Mouse (Mus musculus) mesoderm, embryonic 11.5 days (tissue): ENCODE results near the gene Cadm1.

Experiments
- DNase-seq: peaks from one replicate; pipeline ENCODE4 v3.0.0-alpha.2; 2012; ENCODE audit warnings: low read depth, low spot score

The Cadm1 gene

DNA sequence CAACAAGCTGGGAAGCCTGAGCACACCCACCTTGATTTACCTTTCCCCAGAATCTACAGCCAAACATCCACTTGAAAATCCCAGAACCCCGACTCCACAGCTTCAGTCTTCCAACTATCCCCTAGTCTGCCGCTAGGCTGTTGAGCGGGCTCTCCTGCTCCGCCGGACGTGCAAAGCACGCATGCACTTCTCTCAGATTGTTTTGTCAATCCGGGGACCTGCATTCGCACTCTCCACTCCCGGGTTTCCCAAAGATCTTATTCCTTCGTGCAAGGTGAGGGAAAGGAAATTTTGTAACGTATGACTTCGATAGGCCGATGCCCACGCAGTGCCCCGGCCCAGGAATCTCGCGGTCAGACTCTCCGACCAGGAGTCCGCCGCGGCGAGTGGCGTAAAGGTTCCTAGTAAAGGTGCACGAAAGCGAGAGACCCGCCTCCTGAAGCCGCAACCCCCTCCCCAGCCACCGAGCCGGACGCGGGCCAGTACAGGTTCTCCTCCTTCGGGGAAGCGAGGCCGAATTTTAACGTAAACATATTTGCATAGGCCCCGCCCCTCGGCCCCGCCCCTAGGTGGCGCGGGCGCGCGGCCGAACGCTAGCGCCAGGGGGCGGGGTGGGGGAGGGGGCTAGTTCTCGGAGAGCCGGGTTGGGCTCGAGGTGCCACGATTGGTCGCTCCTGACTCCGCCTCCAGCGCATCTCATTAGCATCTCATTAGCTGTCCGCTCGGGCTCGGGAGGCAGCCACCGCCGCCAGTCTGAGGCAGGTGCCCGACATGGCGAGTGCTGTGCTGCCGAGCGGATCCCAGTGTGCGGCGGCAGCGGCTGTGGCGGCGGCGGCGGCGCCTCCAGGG, at the start of gene Cadm1:
Cadm1 (plus strand) TSS at position 572 of the 849 bp plus-strand sequence.
- DNase-seq: peak; percentile 99

DNA sequence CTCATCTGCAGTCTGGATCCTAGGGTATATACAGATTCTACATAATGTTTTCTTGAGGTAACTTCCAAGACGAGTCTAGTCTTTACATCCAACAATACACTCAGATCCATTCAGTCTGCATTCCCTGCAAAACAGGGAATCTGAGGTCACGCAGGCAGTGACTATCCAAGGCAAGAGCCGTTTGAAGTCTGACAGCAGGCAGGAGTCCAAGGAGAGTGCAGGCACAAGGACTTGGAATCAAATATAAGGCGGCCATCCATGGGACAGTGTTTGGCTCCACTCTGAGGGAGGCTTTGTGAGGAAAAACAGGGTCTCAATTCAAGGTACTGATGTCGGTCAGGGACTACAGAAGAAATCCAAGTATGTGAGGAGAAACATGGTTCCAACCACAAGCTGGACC, 45.5 kb upstream of the Cadm1 start:
- no peak for DNase-seq

DNA sequence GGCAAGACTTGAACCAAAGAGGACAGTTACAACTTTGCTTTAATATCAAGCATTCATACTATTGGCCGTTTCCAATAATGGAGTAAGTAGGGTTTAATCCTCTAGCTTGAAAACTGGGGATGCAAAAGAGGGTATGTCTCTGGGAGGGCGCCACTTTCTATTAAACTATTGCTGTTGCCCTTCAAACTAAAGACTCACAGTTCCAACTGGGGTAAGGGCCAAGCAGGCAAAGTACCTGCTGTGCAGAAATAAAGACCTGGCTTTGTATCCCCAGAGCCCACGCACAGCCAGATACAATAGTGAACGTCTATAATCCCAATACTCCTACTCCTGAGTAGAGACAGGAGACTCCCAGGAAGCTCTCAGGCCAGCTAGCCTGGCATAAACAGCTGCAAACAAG, 44.8 kb upstream of the Cadm1 start:
- no peak for DNase-seq

DNA sequence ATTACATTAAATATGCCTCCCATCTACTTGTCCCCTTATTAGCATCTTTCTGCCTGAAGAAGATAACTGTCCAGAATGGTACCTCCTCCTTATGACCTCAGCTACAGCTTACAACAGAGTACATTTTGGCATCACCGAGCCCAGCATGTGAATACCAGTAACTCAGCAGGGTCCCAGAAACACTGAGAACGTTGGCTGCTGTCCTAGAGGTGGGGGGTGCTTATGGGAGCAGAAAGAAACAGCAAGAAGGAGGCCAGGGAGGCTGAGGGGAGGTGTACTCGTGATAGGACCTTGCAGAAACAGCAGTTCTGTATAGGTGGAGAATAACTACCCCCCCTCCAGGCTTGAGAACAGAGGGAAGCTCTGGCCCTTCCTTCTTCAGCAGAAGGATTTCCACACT, 30.2 kb upstream of the Cadm1 start:
- DNase-seq: no peak

DNA sequence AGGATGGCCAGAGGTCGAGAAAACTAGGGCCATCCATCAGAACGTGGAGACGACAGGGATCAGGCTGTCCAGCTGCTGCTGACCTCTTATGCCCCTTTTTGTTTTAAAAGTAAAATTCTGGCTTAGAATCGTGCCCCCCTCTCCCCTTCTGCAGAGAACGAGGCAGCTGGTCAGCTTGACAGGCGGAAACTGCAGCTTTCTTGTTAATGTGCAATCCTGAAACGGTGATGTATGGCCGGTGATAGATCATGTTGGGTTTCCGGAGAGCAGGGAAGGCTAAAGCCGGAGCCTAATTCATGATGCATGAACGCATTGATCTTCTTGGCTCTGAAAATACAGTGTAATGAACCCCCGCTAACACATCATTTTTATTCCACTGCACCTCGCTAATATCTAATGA, 24.0 kb upstream of the Cadm1 start:
- peak; percentile 71 for DNase-seq

DNA sequence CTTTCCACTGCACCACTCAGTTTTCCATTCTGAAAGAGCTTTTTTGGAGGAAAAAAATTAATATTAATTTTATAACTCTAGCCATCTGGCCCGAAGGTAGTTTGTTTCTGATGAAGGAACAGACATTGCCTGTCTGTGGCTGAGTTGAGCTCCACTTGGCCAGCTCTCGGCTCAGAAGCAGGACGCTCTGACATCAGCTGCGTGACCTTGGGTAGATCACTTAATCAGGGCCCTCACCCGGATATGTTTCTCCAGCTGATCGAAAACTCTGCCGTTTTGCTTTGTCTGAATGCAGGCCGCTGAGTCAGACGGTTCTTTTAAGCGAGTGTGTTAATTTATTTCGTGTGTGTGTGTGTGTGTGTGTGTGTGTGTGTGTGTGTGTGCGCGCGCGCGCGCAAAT, 23.1 kb upstream of the Cadm1 start:
- DNase-seq: no peak

DNA sequence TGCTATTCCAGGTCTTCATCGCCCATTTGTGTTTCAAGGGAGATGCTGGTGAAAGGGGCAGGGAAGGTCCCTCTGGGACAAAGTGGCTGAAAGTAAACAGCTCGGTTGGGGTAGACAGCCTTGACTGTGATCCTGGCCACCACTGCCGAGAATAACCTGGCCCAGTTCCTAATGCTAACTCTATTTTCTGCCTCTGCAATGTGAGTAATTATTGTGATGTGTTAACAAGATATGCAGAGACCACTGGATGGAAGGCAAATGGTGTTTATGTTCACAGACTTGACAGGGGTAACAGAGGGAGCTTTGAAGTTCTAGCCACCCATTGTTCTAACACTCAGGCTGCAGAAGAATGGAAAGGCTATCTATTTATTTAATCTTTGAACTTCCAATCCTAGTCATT, 21.9 kb upstream of the Cadm1 start:
- no peak for DNase-seq

DNA sequence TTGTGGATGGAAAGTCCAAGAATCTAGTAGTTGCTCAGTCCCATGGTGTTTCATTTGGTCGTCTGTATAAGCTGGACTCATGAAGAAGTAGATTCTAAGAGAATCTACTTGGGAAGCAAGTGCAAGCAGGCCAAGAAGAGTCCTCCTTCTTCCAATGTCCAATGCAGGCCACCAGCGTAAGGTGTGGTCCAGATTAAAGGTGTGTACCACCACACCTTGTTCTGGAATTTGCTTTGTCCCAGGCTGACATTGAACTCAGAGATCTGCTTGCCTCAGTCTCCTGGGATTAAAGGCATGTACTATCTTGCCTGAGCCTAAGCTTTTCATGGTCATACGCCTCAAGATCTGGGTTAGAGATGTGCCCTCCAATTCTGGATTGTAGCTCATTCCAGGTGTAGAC, 17.5 kb upstream of the Cadm1 start:
- no peak for DNase-seq

DNA sequence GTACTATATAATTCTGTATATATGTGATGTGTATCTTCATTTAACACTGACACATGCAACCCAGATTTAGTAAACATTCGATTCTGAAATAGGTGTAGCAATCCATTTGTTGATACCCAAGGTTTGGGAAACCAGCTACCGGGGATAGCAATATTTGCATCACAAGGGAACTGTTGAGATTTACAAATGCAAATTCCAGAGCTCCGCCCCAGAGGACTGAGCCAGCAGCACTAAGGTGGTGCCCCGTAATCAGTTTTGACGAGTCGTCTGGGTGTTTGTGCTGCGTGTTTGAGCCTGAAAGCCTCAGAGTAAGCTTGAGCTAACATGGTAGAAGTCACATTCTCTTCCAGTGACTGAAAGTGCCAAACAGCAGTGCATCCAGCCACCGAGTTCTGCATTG, 15.7 kb upstream of the Cadm1 start:
- DNase-seq: no peak

DNA sequence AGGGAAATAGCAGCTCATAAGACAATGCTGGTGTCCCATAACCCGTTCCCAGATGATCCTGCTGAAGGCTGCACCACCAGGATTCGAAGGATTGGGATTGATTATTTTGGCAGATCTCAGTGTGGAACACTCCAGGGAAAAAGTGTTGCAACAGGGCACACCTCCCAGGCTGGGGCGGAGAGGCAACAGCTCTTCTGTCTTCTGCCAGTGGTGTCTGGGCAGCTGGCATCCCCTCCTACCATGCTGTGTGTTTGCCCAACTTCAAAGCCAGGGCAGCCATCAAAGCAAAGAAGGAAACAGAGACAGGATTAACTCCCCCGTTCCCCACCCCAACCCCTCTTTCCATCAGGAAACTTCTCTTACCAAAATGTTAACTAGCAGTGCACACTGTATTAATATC, 13.7 kb upstream of the Cadm1 start:
- DNase-seq: no peak

DNA sequence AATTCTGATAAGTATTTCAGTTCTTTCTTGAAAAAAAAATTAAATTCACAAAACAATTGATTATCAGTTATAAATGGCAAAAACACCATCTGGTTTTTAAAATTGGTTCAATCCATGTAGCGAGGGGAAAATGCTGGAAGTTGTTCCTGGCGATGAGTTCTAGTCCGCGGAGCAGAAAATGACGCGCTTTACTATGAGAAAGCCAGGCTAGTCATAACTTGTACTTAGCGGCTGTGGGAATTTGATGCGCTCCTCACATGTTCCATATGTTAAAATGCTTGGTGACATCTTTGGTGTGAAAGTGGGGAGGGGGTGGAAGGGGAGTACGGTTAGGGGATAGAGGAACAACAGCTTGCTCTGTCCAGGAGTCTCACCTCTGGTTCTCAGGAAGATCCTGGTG, 2.7 kb upstream of the Cadm1 start:
- DNase-seq: no peak

DNA sequence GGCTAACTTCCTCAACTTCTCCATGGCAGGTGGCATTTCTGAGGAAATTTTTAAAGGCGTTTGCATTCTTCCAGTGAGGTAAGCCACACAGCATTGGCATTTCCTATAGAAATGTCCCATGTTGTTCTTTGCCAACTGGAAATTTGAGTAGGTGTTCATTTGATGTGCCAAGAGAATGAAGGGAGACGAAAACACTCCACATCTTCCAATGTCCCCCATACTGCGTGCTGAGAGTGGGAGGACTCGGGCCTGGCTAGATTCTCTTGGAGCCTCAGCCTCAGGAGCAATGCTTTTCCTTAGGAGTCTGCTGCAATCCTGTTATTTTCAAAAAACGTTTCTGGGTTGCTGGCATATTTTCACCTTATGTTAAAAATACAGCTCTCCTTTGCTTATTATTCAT, 2.2 kb upstream of the Cadm1 start:
- no peak for DNase-seq

DNA sequence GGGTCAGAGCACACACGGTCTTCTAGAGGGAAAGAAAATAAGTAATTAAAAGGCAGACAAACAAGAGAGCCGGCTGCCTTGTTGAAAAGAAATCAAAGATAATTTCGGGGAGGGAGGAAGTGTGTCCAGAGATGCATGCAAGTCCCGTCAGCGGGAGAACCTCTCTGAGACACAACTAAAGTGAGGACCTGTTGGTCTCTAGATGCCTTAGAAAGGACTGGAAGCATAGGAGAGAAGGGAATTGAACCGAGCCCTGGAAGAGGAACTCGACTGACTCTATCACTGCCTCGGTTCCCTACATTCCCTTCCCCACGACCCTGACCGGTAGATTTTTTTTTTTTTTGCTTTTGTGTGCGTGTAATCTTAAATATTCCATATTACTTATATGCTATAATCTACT, 791 bp upstream of the Cadm1 start:
- DNase-seq: no peak

DNA sequence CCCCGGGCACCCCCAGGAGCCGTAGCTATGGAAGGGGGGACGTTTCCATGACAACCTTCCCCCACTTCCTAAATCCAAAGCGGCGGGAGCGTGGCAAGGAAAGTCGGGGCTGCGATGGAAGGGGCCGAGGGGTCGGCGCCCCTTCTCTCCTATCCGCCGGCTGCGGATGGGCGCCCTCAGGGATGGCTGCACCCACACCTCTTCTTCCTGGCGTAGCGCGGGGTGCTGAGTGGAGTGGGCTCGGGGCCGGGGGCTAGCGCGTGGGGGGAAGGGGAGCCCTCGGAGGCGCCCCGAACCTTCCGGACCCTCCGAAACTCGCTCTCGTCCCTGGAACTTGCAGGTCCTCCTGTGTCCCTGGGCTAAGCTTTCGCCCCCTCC, 560 bp downstream of the Cadm1 start:
- no peak for DNase-seq

DNA sequence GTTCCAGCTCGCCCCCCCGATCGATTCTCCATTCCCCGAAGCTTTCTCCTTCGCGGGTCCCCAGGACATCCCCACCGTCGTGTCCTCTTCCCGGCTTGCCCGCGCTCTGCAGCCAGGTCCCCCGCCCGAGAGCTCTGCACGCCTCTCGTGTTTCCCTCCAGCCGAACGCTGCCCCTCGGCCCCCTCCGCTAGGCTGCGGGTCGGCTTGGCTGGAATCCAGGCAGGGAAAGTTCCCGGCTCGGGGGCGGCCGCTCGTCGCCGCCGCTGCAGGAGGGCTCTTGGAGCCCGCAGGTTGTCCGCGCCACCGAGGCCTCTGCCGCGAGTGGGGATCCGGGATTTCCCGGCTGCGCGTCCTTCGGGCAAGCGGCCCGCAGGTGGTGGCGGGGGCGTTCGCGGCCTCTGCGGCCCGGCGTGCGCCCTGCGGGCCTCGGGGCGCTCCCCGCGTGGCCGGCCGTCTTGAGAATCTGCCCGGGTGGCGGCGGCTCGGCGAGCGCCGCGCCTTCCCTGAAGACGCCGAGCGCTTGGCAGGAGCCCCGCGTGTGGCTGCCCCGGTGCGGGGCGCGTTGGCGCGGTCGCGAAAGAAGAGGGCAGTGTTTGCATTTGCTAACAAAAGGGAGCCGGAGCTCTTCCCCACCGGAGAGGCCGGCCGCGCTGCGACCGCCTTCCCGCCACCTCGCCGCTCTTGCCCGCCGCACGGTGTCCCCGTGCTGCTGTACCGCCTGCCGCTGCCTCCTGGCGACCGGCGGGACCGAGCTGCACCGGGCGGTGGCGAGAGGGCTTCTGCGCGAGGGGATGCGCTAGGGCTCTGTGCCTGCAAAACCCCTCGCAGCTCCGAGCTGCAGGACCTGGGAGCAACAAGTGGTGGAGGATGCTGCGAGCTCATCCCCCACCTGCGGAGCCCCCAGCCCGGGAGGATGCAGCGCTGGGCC, 1.2 kb downstream of the Cadm1 start:
- peak; percentile 64 for DNase-seq

DNA sequence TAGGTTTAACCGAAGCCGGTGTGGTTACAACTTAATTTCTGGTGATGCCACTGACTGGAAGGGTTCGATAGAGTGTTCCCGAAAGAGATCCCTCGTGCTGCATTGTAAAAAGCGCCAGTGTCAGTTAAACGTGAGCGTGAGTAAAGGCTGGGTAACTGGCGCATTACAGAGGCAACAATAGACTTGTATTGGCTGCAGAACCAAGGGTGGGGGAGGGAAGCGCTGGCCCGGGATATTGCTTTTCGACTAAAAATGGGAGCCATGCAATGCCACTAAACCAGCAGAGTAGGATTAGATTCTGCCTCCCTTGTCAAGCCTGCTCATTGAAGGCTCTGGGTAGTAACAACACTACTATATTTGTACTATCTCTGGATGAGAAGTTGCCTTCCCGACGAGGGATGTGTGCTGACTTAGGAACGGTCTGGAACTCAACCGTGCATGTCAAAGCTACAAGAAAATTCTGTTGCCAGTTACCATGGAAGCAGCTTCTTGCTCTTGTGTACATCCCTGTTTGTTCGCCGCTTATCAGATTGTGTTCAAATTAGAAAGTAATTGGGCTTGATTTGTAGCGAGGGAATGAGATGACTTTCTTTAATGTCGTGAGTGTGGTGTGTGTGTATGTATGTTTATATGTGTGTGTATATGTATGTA, 2.4 kb downstream of the Cadm1 start:
- DNase-seq: peak; percentile 50

DNA sequence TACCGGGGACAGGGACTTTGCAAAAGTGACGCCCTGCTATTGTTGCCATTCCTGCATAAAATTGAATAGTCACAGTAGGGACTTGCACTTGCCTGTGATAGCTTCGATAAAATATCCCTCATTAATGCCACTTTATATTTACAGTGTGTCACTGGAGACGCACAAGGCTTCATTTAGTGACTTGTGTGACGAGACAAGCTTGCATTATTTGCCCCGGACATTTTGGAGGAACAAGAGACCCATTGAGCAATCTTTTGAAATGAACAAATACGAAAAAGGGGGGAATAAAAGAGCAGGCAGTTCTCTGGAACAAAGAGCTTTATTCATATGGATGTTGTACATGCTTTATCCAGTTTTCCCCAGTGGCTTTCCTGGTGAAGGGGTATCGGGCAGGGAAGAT, 3.5 kb downstream of the Cadm1 start:
- peak; percentile 49 for DNase-seq

DNA sequence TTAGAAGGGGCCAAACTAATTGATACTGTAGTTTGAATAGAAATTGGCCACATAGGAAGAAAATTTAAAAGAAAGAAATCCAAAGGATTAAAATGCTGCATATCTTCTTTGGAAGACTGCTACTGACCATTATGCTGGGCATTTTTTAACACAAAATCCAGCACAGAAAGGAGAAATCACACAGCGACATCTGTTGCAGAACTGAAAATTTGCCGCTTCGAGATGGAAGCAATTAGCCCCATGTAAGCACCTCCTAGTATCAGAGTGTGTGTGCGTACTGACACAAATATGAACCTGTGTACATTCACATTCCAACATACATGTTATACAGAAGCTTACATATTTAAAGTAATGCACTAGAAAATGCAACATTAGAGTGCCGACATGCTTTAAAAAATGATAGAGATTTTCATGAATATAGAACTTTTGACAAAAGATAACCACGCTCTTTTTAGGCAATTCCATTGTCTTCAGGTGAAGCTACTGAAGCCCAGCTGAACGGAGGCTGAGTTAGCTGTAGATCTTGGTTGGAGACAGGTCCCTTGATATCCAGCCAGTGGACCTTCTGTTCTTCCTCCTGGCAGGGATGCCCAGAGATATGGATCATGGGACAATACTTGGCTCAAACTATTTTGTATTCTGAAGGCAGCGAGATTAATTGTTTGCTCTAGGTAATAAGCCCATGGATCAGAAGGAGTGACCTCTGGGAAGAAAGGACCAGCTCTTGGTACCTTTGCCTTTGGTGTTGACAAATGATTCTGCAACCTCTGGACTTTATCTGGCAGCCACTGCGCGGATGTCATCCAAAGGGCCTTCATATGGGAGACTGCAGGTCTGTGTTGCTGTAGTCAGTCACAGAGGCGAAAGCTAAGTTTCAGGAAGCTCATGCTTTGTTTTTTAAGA, 4.9 kb downstream of the Cadm1 start:
- no peak for DNase-seq

DNA sequence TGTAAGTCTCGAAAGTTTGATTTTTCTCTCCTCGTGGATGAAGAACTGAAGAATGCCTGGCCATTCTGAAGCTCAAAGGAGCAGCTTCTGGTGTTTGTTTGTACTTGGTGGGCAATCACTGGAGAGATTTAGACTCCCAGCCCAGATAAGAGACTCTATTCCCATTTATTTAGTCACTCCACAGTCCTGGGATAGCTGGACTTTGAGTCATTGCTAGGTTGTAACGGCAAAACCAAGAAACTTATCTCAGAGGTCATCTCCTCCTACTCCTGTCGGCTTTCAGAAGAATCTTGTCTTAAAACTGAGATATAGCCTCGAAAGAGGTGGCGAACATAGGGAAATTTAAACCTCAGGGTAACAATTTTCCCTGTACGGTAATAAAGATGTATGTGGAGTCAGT, 15.3 kb downstream of the Cadm1 start:
- no peak for DNase-seq

DNA sequence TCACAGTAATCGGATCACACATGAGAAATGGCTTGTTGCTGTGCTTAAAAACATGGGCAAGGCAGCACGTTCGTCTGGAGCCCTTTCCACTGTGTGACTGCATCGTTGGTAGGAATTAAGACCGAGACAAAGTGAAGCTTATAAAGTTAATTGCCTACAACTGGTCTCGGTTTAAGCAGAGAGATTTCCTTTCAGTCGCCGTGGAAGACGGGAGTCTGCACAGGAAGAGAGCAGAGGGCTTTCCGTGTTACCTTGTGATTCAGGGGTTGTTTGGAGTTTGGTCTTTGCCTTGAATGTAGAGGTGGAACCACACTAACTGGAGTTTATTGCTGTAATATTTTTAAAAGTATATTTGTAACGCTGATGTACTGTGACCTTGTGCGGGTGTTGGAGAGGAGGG, 15.7 kb downstream of the Cadm1 start:
- no peak for DNase-seq

DNA sequence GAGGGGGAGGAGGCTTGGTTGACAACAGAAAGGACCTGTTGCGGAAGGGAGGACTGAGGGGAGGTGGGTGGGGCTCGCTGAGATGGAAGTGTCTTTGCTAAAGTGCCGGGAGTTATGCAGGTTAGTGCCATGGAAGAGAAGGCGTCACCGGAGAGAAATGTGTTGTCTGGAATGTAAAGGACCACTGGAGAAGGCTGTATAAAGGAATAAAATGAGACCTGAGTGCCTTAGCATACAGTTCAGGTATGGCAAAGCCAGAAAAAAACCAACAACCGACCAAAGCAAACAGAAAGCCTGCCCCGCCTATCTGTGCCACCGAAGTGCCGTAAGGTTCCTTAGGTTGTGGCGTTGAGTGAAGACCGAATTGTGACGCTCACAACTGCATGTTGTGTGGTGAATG, 18.4 kb downstream of the Cadm1 start:
- no peak for DNase-seq
